Mouse (Mus musculus) CH12F3 (cell line): ENCODE results near the gene Plcb1.

ENCODE experiments used
- in situ Hi-C: fragments of 300-500 bp; cut with MboI; formaldehyde crosslinking; loops from 2 replicates; pipeline ENCODE4 v1.14.3; 2020; ENCODE audit warnings: low sequenced_read_pairs

Plcb1 gene

GRCm38 (mm10) chr2:135394698-135395097, 608.8 kb downstream of the Plcb1 start:
- in situ Hi-C loops: no loop called here

GRCm38 (mm10) chr2:135396375-135396774, 610.5 kb downstream of the Plcb1 start:
- in situ Hi-C loops: no loop called here

GRCm38 (mm10) chr2:135397970-135398369, 612.1 kb downstream of the Plcb1 start:
- in situ Hi-C loops: no loop called here

- in situ Hi-C loops: no loop called here
These were observed 613.9 kb downstream of the Plcb1 start for GRCm38 (mm10) chr2:135399760-135400159.

- in situ Hi-C loops: no loop called here
These were observed 617.0 kb downstream of the Plcb1 start for GRCm38 (mm10) chr2:135402916-135403315.

GRCm38 (mm10) chr2:135403344-135403743, 617.5 kb downstream of the Plcb1 start:
- in situ Hi-C loops: no loop called here

- in situ Hi-C loops: no loop called here
These were observed 618.2 kb downstream of the Plcb1 start for GRCm38 (mm10) chr2:135404095-135404494.

GRCm38 (mm10) chr2:135409418-135410097, 623.7 kb downstream of the Plcb1 start:
- in situ Hi-C loops: no loop called here

GRCm38 (mm10) chr2:135411675-135412074, 625.8 kb downstream of the Plcb1 start:
- in situ Hi-C loops: no loop called here

- in situ Hi-C loops: no loop called here
These were observed 629.3 kb downstream of the Plcb1 start for GRCm38 (mm10) chr2:135415137-135415536.

GRCm38 (mm10) chr2:135419301-135419700, 633.4 kb downstream of the Plcb1 start:
- in situ Hi-C loops: no loop called here

- in situ Hi-C loops: no loop called here
These were observed 649.2 kb downstream of the Plcb1 start for GRCm38 (mm10) chr2:135434947-135435515.

- in situ Hi-C loops: no loop called here
These were observed 653.2 kb downstream of the Plcb1 start for GRCm38 (mm10) chr2:135439034-135439433.

- in situ Hi-C loops: no loop called here
These were observed 654.0 kb downstream of the Plcb1 start for GRCm38 (mm10) chr2:135439546-135440517.

- in situ Hi-C loops: no loop called here
These were observed 667.7 kb downstream of the Plcb1 start for GRCm38 (mm10) chr2:135453581-135453980.

GRCm38 (mm10) chr2:135454015-135454414, 668.1 kb downstream of the Plcb1 start:
- in situ Hi-C loops: no loop called here

- in situ Hi-C loops: no loop called here
These were observed 668.6 kb downstream of the Plcb1 start for GRCm38 (mm10) chr2:135454455-135454854.

GRCm38 (mm10) chr2:135467895-135468294, 682.0 kb downstream of the Plcb1 start:
- in situ Hi-C loops: no loop called here

- in situ Hi-C loops: no loop called here
These were observed 688.2 kb downstream of the Plcb1 start for GRCm38 (mm10) chr2:135474107-135474506.

- in situ Hi-C loops: no loop called here
These were observed 699.4 kb downstream of the Plcb1 start for GRCm38 (mm10) chr2:135485248-135485647.

- in situ Hi-C loops: no loop called here
These were observed 702.4 kb downstream of the Plcb1 start for GRCm38 (mm10) chr2:135488277-135488676.

GRCm38 (mm10) chr2:135489127-135489526, 703.3 kb downstream of the Plcb1 start:
- in situ Hi-C loops: no loop called here
